Mouse (Mus musculus): ENCODE data around the gene Dkk2. TPM values are rescaled to one million over a fixed set of nuclear protein-coding genes. Genes with fewer than 3 reads are reported as not detected.

Gene Dkk2
- polyA plus RNA-seq, 1 experiment from 2014 or later = 2.4 TPM

- ATAC-seq (replicated peaks) = 0 out of 2 replicates have a peak, but pooled peaks have one; percentile 63
- Histone ChIP-seq H3K9ac (no peak overlapping the region), H3K4me1 (no peaks in the 10 kb centered on the region), H3K27ac (no peak overlapping the region), H3K27me3 (replicated peaks) (no peaks in the 10 kb centered on the region), H3K4me2 (no peak overlapping the region), H3K36me3 (replicated peaks) (no peaks in the 10 kb centered on the region), H3K9me3 (no peaks in the 10 kb centered on the region), H3K4me3 (no peak overlapping the region)
- WGBS = 33% methylated on average over 11 of the region's 11 CpGs
Measured at GRCm38 (mm10) chr3:132207469-132207868, 122.4 kb downstream of the Dkk2 start.

GRCm38 (mm10) chr3:132211260-132211659 is 126.2 kb downstream of the Dkk2 start:
- ATAC-seq (replicated peaks) = no peak
- H3K27me3 ChIP-seq (replicated peaks) = no peaks in the 10 kb centered on the region
- H3K36me3 ChIP-seq (replicated peaks) = no peaks in the 10 kb centered on the region
- no peak overlapping the region for H3K4me3 ChIP-seq
- H3K27ac ChIP-seq = no peak overlapping the region
- no peak overlapping the region for H3K9ac ChIP-seq
- H3K4me1 ChIP-seq = no peaks in the 10 kb centered on the region
- H3K9me3 ChIP-seq = no peaks in the 10 kb centered on the region
- no peak overlapping the region for H3K4me2 ChIP-seq
- WGBS = 87% methylated on average over 5 of the region's 5 CpGs

- Histone ChIP-seq H3K4me2 (no peak overlapping the region), H3K9me3 (no peaks in the 10 kb centered on the region), H3K36me3 (replicated peaks) (no peaks in the 10 kb centered on the region), H3K4me3 (no peak overlapping the region), H3K9ac (no peak overlapping the region), H3K27ac (no peak overlapping the region), H3K4me1 (no peaks in the 10 kb centered on the region), H3K27me3 (replicated peaks) (no peaks in the 10 kb centered on the region)
- peak; percentile 39; the same call in 1 of the 2 replicates for ATAC-seq (replicated peaks)
- WGBS = 77% methylated on average over 7 of the region's 7 CpGs
Measured at GRCm38 (mm10) chr3:132219977-132220487, 134.9 kb downstream of the Dkk2 start.

- H3K4me2 ChIP-seq = no peak overlapping the region
- no peaks in the 10 kb centered on the region for H3K9me3 ChIP-seq
- H3K4me3 ChIP-seq = no peak overlapping the region
- no peaks in the 10 kb centered on the region for H3K4me1 ChIP-seq
- 90% methylated on average over 1 of the region's 1 CpGs for WGBS
- H3K27me3 ChIP-seq (replicated peaks) = no peaks in the 10 kb centered on the region
- H3K27ac ChIP-seq = no peak overlapping the region
- H3K36me3 ChIP-seq (replicated peaks) = no peaks in the 10 kb centered on the region
- no peak for ATAC-seq (replicated peaks)
- no peak overlapping the region for H3K9ac ChIP-seq
Measured at GRCm38 (mm10) chr3:132227622-132228021, 142.5 kb downstream of the Dkk2 start.
